Mouse (Mus musculus) spleen, embryonic (tissue): ENCODE measurements at regions not wholly inside any gene's neighbourhood (a gene's known extent, or its start where the extent isn't known, plus 50 kb on each side); places are given as distances from the start of the nearest gene placed in this dataset.

Source experiments
- CTCF ChIA-PET: fragments of 350-600 bp; sonication (Branson Sonifier 250); formaldehyde crosslinking; loops from one replicate; lab custom pipeline; 2022; lab: Charles Lee

DNA sequence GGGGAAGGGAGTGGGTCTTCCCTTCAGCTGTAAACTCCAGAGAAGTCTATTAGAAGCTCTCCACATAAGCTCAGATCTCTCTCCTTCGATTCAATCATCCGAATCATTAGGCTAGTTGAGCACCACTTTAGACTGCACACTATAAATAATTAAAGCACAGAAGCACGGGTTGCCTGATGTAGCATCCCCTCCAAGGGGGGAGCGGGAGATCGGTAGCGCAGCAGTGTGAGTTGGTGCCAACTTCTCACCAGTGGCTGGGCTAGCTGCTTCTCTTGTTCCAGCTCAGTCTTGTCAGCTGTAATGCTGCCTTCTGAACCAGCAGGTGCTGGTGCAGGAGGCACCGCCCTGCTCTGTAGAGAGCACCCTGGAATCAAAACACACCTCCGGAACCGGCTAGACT lies 78.6 kb downstream of the A830031A19Rik start:
- CTCF ChIA-PET = interaction anchor here (0.6 kb wide), 1 partner anchor 1129 kb away, joined by 3 read pairs; no protein-coding TSS in a partner anchor

GRCm38 (mm10) chr11:23994160-23994559 lies 80.7 kb downstream of the A830031A19Rik start:
- CTCF ChIA-PET = no interaction called here

GRCm38 (mm10) chr11:23987532-23988450 lies 87.1 kb downstream of the A830031A19Rik start:
- CTCF ChIA-PET = interaction anchor here (0.6 to 0.7 kb wide), 2 partner anchors 34 to 111 kb away, joined by 3 read pairs; no protein-coding TSS in a partner anchor

DNA sequence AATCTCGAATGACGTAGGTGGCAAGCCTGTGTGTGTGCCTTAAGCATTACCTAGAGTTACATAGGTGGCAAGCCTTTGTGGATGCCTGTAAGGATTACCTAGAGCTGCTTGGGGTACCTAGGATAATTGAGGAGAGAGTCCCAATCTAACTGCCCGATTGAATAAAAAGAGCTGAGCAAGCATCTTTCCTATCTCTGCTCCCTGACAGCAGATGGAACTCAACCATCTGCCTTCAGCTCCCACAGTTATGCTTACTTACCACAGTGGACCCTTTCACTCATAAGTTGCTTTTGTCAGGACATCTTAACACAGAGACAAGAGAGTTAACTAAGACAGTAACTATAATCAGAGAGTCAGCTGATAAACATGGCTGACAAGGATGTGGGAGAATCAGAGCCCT lies 89.6 kb downstream of the A830031A19Rik start:
- CTCF ChIA-PET = interaction anchor here (0.9 kb wide), 1 partner anchor 65 kb away, joined by 4 read pairs; no protein-coding TSS in a partner anchor

GRCm38 (mm10) chr11:23979332-23979731 lies 84.3 kb upstream of the Papolg start:
- CTCF ChIA-PET = no interaction called here

DNA sequence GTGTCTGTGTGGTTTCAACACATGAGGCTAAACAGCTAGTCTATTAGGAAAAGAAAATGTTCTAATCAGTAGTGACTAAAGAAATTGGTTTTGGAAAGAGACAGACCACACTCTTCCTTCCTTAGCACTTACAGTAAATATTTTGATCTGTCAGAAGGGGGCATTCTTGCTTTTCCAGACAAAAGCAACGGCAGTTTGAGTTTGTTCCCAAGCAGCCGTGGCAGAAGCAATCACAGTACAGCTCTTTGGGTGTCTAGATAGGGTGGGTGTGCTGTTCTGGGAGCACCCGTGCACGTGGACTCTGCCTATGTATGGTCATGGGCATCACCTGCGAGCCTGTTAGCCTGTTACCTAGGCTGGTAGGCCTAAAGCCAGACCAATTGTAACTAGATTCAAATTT lies 83.2 kb upstream of the Papolg start:
- CTCF ChIA-PET = interaction anchor here (0.7 kb wide), 1 partner anchor 1709 kb away, joined by 5 read pairs; no protein-coding TSS in a partner anchor

DNA sequence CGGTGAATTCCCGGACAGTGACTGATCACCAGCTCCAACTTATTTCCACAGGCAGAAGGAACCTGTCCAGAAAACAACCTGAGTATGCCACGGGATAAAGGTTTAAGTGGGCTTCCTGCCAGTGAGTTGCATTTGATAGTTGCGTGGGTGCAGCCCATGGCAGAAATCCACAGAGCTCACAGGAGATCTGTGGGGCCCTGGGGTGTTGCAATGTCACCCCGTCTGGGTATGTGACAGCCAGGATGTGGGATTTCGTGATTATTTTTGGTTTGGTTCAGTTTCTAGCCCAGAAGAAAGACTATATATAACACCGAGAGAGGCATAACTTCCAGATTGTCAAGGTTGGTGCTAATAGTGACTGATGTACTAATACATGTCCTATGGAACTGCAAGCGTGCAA lies 82.0 kb upstream of the Papolg start:
- CTCF ChIA-PET = no interaction called here

GRCm38 (mm10) chr11:23954323-23954722 lies 59.3 kb upstream of the Papolg start:
- CTCF ChIA-PET = no interaction called here

DNA sequence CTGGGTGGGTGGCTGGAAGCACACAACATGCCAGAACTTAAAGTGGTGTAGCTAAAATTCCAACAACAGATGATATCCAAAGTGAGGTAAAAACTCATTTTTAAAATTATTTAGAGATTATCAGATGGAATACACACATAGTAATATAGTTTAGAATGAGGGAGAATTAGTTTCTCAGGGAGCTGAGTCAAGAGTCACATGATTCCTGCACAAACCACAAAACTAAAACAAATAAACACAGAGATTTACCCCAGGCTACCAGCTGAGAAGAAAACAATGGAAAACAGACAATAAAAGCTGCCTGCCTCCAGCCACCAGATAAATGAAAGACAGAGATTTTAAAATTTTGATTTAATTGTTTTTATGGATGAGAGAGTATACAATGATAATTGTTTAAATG lies 50.9 kb upstream of the Papolg start:
- CTCF ChIA-PET = no interaction called here
